In the genomic region with DNA sequence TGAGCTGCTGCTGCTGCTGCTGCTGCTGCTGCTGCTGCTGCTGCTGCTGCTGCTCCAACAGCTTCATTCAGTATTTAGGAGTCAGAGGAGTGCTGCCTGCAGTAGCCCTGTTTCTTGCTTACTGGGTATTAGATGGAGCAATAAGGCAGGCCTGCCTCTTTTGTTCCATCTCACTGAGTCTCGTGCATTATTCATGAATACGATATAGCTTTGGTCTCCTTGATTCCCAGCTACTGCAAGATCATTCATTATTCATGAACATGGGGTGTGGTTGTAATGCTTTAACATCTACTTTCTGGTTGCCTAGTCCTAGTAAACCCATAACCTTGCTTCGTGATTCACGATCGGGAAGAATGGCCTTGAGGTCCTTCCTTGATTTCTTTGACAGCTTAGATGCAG, we compare ENCODE assay signal across 1 mouse cellular context.
TF ChIP-seq lines count a peak whose summit lies in the region.

No protein-coding gene starts in this region.

TF ChIP-seq in CH12.LX, 34 proteins besides CTCF, POLR2A, EP300 and RAD21 (continued from another document):
- TF ChIP-seq CHD2 (IDR thresholded peaks at IDR 0.05; ENCODE audit: low read length): no peak
- TF ChIP-seq SMC3 (IDR thresholded peaks at IDR 0.05; ENCODE audit: low read depth, low read length): no peak
- no peak for TF ChIP-seq MAFK (IDR thresholded peaks at IDR 0.05; ENCODE audit: insufficient replicate concordance, low read length)
- TF ChIP-seq UBTF (IDR thresholded peaks at IDR 0.05; ENCODE audit: low read depth, low read length): no peak
- no peak for TF ChIP-seq PAX5 (IDR thresholded peaks at IDR 0.05; ENCODE audit: low read length)
- TF ChIP-seq USF2 (conservative IDR thresholded peaks at IDR 0.05; ENCODE audit: low read depth, low read length): no peak
- TF ChIP-seq MYC (IDR thresholded peaks at IDR 0.05; ENCODE audit: low read depth, low read length): no peak
- TF ChIP-seq MAZ (IDR thresholded peaks at IDR 0.05; ENCODE audit: low read depth, low read length): no peak
